Mouse (Mus musculus) left cerebral cortex, adult 2 months (tissue): ENCODE measurements at regions not wholly inside any gene's neighbourhood (a gene's known extent, or its start where the extent isn't known, plus 50 kb on each side); places are given as distances from the start of the nearest gene placed in this dataset.

Source experiments
- DNase-seq, 2 experiments: peaks; one replicate each; pipeline ENCODE4 v3.0.0; 2021 to 2022; ENCODE audit warnings: low spot score in 2 of 2, mixed read lengths in 1 of 2; ENCODE audit errors: extremely low spot score in 1 of 2
- H3K27ac ChIP-seq: fragments of 200-600 bp; 2 replicates; pipeline ENCODE4 v1.8.1; 2022
- H3K4me3 ChIP-seq: fragments of 200-600 bp; 2 replicates; pipeline ENCODE4 v1.8.1; 2022
- CTCF ChIP-seq: fragments of 200-600 bp; IDR thresholded peaks from 2 replicates; pipeline ENCODE4 v1.8.1; 2022; ENCODE audit warnings: antibody characterized with exemption, mild to moderate bottlenecking, moderate library complexity
- intact Hi-C: fragments of 180-260 bp; cut with DNase I; formaldehyde crosslinking; loops from one replicate; pipeline ENCODE4 v1.15.1; 2025

DNA sequence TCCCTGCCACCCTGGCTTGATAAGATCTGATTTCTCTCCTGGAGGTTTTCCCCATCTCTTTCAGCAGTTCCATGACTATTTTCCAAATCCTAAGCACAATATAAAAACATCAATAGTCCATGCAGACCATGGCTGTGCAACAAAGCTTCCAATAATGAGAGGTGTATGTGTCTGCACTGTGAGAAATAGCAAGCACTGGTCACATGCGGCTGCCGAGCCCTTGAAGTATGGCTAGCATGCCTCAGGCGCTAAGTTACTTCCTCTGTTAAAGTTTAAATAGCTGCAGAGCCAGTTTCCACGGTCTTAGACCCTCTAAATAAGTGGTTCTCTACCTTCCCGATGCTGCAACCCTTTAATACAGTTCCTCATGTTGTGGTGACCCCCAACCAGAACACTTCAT is 306.6 kb downstream of the Bbx start:
- no peak for DNase-seq
- no peak overlapping the region for H3K4me3 ChIP-seq
- H3K27ac ChIP-seq = no peak overlapping the region
- intact Hi-C loops = no loop called here
- no peak for TF ChIP-seq CTCF

DNA sequence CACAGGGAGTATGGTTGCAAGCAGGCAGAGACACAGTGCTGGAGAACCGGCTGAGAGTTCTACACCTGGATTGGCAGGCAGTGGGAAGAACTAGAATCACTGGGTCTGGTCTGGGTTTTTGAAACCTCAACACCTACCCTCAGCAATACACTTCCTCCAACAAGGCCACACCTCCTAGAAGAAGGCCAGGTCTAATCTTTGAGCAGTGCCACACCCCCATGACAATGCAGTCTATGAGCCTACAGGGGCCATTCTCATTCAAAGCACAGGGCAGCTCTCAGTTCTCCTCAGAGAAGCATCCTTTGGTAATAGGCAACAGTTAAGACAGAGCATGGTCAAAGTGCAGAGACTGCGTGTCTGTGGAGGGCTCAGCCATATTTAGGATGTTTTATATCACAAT is 300.8 kb downstream of the Bbx start:
- TF ChIP-seq CTCF = no peak
- DNase-seq = no peak
- intact Hi-C loops = no loop called here
- Histone ChIP-seq H3K4me3 (no peak overlapping the region), H3K27ac (no peak overlapping the region)
